Mouse (Mus musculus): ENCODE results near the gene Mettl15. TPM values are rescaled to one million over a fixed set of nuclear protein-coding genes. Genes with fewer than 3 reads are reported as not detected.

The Mettl15 gene
- total and polyA plus RNA-seq, 3 experiments: 5.1 to 11.5 (median 5.6) TPM

DNA sequence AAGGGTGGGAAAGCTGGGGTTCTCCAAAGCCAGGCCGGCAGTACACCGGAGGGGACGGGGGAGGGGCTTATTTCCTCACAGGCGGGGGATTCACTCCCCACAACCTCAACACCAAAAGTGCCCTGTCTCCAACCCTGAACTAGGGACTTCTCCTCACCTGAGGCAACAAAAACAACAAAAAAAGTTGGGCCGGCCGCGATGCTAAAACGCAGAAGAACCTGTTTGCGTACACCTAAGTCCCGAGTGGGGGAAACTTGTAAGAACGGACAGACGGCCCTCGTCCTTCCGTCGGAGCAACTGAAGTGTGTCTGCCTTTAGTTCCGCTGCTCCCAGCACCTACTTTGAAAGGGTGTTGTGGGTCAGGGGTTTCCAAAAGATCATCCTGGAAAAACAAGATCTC, 2.5 kb downstream of the Mettl15 start (continued):
- TF ChIP-seq KAT2A (IDR thresholded peaks at IDR 0.05; ENCODE audit: insufficient replicate concordance, low read length) (peak; percentile 73; the same call in 1 of the 2 replicates), TCF12 (IDR thresholded peaks at IDR 0.05; ENCODE audit: low read depth, low read length) (peak; percentile 85)

DNA sequence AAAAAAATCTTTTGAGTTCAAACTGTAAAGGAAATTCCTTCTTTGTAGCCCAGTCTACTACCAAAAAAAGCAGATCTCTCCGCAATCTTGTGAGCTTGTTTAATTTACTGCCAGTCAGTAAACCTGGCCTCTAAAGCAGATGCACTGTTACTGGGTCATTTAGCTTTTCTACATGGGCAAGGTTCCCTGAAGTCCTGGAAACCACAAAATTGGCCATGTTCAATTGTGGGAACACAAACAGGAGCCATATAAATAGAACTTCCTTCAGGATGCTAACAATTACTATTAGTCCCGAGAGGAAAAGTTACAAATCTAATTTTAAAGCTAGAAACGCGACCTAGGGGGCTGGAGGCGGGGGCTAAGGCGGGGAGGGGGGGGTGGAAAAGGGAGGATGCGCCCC, 3.0 kb downstream of the Mettl15 start:
- DNase-seq (ENCODE audit: extremely low read depth): no peak
- Histone ChIP-seq H3K27me3 (replicated peaks) (no peaks in the 10 kb centered on the region), H3K9me3 (replicated peaks; ENCODE audit: low read length) (no peaks in the 10 kb centered on the region), H3K79me2 (replicated peaks; ENCODE audit: control insufficient read depth, extremely low read depth, insufficient read depth, poor library complexity, severe bottlenecking) (peaks cover 10% of the 10 kb centered on the region), H3K4me2 (ENCODE audit: insufficient read depth, low read depth, poor library complexity, severe bottlenecking) (peak overlapping the region; percentile 91; the same call in 1 of the 2 replicates), H3K4me3 (replicated peaks in 1 of 3; ENCODE audit: low read depth in 2 of 3, low read length in 2 of 3, poor library complexity in 1 of 3) (peak overlapping the region; percentile 65 to 74 (median 71)), H3K27ac (ENCODE audit: insufficient read depth, low read depth) (no peak overlapping the region), H3K4me1 (ENCODE audit: control insufficient read depth in 1 of 2, insufficient read depth in 2 of 2) (peaks cover 0 to 13% of the 10 kb centered on the region in 2 experiments; a peak in 2 of 4 replicates), H3K9ac (ENCODE audit: insufficient read depth, low read depth) (peak overlapping the region; percentile 84), H3K36me3 (replicated peaks in 1 of 2; ENCODE audit: control insufficient read depth in 1 of 2, insufficient read depth in 1 of 2, low read length in 1 of 2) (peaks cover 0 to 3% of the 10 kb centered on the region in 2 experiments)
- TF ChIP-seq USF2 (conservative IDR thresholded peaks at IDR 0.05; ENCODE audit: low read depth, low read length): no peak
- no peak for TF ChIP-seq MEF2A (IDR thresholded peaks at IDR 0.05; ENCODE audit: borderline replicate concordance, low read depth, low read length)
- TF ChIP-seq PAX5 (IDR thresholded peaks at IDR 0.05; ENCODE audit: low read length): no peak
- TF ChIP-seq UBTF (IDR thresholded peaks at IDR 0.05; ENCODE audit: low read depth, low read length): no peak
- dilution Hi-C loops (cut with MboI; ENCODE audit: extremely low pct_ligation_motif_present, extremely low pct_unique_long_range_greater_than_20kb, low sequenced_read_pairs): no loop called here
- in situ Hi-C loops (cut with MboI; ENCODE audit: low pct_ligation_motif_present, low pct_unique_long_range_greater_than_20kb, low sequenced_read_pairs): no loop called here

DNA sequence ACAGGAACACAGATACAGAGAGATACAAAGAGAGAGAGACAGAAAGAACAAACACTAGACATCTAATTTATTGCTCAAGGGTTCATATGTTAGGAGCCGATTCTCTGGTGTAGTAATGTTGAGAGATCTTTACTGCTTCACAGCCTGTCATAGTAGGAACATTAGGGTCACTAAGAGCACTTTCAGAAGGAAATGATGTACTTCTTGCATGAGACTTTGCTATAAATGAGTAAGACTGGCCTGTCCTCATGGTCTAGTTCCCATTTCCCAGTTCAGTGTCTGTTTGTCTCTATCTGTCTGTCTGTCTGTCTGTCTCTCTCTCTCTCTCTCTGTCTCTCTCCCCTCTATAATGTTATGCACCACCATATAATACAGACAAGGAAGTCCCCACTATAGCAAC, 7.5 kb downstream of the Mettl15 start:
- DNase-seq (ENCODE audit: extremely low read depth): peak; percentile 35
- peaks cover 0 to 7% of the 10 kb centered on the region in 2 experiments for H3K36me3 ChIP-seq (replicated peaks in 1 of 2; ENCODE audit: control insufficient read depth in 1 of 2, insufficient read depth in 1 of 2, low read length in 1 of 2)
- peaks cover 3% of the 10 kb centered on the region for H3K79me2 ChIP-seq (replicated peaks; ENCODE audit: control insufficient read depth, extremely low read depth, insufficient read depth, poor library complexity, severe bottlenecking)
- dilution Hi-C loops (cut with MboI; ENCODE audit: extremely low pct_ligation_motif_present, extremely low pct_unique_long_range_greater_than_20kb, low sequenced_read_pairs): no loop called here
- H3K4me1 ChIP-seq (ENCODE audit: control insufficient read depth in 1 of 2, insufficient read depth in 2 of 2): peaks cover 0 to 5% of the 10 kb centered on the region in 2 experiments; a peak in 2 of 4 replicates
- H3K9ac ChIP-seq (ENCODE audit: insufficient read depth, low read depth): no peak overlapping the region
- no peak overlapping the region for H3K4me3 ChIP-seq (replicated peaks in 1 of 3; ENCODE audit: low read depth in 2 of 3, low read length in 2 of 3, poor library complexity in 1 of 3)
- H3K27ac ChIP-seq (ENCODE audit: insufficient read depth, low read depth): no peak overlapping the region
- H3K4me2 ChIP-seq (ENCODE audit: insufficient read depth, low read depth, poor library complexity, severe bottlenecking): no peak overlapping the region
- H3K27me3 ChIP-seq (replicated peaks): no peaks in the 10 kb centered on the region
- TF ChIP-seq IRF4 (IDR thresholded peaks at IDR 0.05; ENCODE audit: low read depth, low read length): peak; percentile 67
- TF ChIP-seq ETS1 (conservative IDR thresholded peaks at IDR 0.05; ENCODE audit: low read depth, low read length): peak; percentile 24; the same call in 1 of the 2 replicates
- TF ChIP-seq RAD21 (IDR thresholded peaks at IDR 0.05; ENCODE audit: low read depth, low read length): no peak
- no peak for TF ChIP-seq USF1 (IDR thresholded peaks at IDR 0.05; ENCODE audit: low read depth, low read length)
- no peak for TF ChIP-seq CHD2 (IDR thresholded peaks at IDR 0.05; ENCODE audit: low read length)
- no peak for TF ChIP-seq GABPA (IDR thresholded peaks at IDR 0.05; ENCODE audit: insufficient replicate concordance, low read depth, low read length)
- no peak for TF ChIP-seq KAT2A (IDR thresholded peaks at IDR 0.05; ENCODE audit: insufficient replicate concordance, low read length)
- TF ChIP-seq EP300 (IDR thresholded peaks at IDR 0.05; ENCODE audit: low read length): peak; percentile 64
- TF ChIP-seq JUN (IDR thresholded peaks at IDR 0.05; ENCODE audit: insufficient read depth, low read depth, low read length): peak; percentile 13; the same call in 1 of the 2 replicates
- TF ChIP-seq JUND (conservative IDR thresholded peaks at IDR 0.05; ENCODE audit: low read depth, low read length): peak; percentile 54; the same call in 1 of the 2 replicates
- no peak for TF ChIP-seq RCOR1 (conservative IDR thresholded peaks at IDR 0.05; ENCODE audit: low read depth, low read length)
- TF ChIP-seq USF2 (conservative IDR thresholded peaks at IDR 0.05; ENCODE audit: low read depth, low read length): no peak
- H3K9me3 ChIP-seq (replicated peaks; ENCODE audit: low read length): no peaks in the 10 kb centered on the region
- in situ Hi-C loops (cut with MboI; ENCODE audit: low pct_ligation_motif_present, low pct_unique_long_range_greater_than_20kb, low sequenced_read_pairs): no loop called here

Data from CH12.LX (cell line).